Mouse (Mus musculus) limb, embryonic 15.5 days (tissue): ENCODE measurements around the gene Mgat5. TPM values are rescaled to one million over a fixed set of nuclear protein-coding genes. Genes with fewer than 3 reads are reported as not detected.

Experiments
- ATAC-seq: fragments of 200-750 bp; cut with Nextera tagmentation; 2 replicates; pipeline ENCODE4 v1.8.0; 2017; ENCODE audit warnings: low read depth, moderate TSS enrichment; ENCODE audit not compliant: insufficient number of reproducible peaks, low FRiP score, low TSS enrichment
- H3K27ac ChIP-seq: fragments of 300-500 bp; sonication (generic); 2 replicates; pipeline ENCODE4 v1.5.1; 2015; ENCODE audit warnings: moderate library complexity, mild to moderate bottlenecking, inconsistent platforms
- H3K27me3 ChIP-seq: fragments of 300-500 bp; sonication (generic); 2 replicates; pipeline ENCODE4 v1.6.1; 2015; ENCODE audit warnings: inconsistent platforms
- H3K36me3 ChIP-seq: fragments of 300-500 bp; sonication (generic); 2 replicates; pipeline ENCODE4 v1.6.1; 2015; ENCODE audit warnings: inconsistent platforms
- H3K4me1 ChIP-seq: fragments of 300-500 bp; sonication (generic); 2 replicates; pipeline ENCODE4 v1.6.1; 2015; ENCODE audit warnings: inconsistent platforms
- H3K4me2 ChIP-seq: fragments of 300-500 bp; sonication (generic); 2 replicates; pipeline ENCODE4 v1.6.1; 2015; ENCODE audit warnings: mild to moderate bottlenecking, inconsistent platforms
- H3K4me3 ChIP-seq: fragments of 300-500 bp; sonication (generic); 2 replicates; pipeline ENCODE4 v1.5.1; 2015; ENCODE audit warnings: mild to moderate bottlenecking, inconsistent platforms
- H3K9ac ChIP-seq: fragments of 300-500 bp; sonication (generic); 2 replicates; pipeline ENCODE4 v1.6.1; 2015; ENCODE audit warnings: inconsistent platforms
- H3K9me3 ChIP-seq: fragments of 300-500 bp; sonication (generic); 2 replicates; pipeline ENCODE4 v1.6.1; 2016; ENCODE audit warnings: inconsistent platforms
- WGBS: fragments of 180-500 bp; shearing (Covaris S2); methylation state at CpG from one replicate; pipeline ENCODE4 v1.1.7; 2015; 5-methylcytosine and 5-hydroxymethylcytosine counted together
- polyA plus RNA-seq: library from polyadenylated mRNA; unstranded; fragments of >200 nt; fragmentation: Nextera tagmentation; extraction: Ambion mirVana; gene quantifications from 2 replicates; pipeline ENCODE4 v1.2.1, GENCODE M21; 2015

Mgat5 gene
- polyA plus RNA-seq, 1 experiment from 2014 or later: 6.7 TPM

- no peak for ATAC-seq
- Histone ChIP-seq H3K27me3 (no peaks in the 10 kb centered on the region), H3K9ac (no peak overlapping the region), H3K9me3 (no peaks in the 10 kb centered on the region), H3K4me3 (no peak overlapping the region), H3K4me1 (0 out of 2 replicates have a peak, but pooled peaks cover 7% of the 10 kb centered on the region), H3K36me3 (no peaks in the 10 kb centered on the region), H3K4me2 (no peak overlapping the region), H3K27ac (no peak overlapping the region)
- 69% methylated on average over 7 of the region's 7 CpGs for WGBS
Observed at GRCm38 (mm10) chr1:127430290-127430689, 225.5 kb downstream of the Mgat5 start.

- no peaks in the 10 kb centered on the region for H3K36me3 ChIP-seq
- no peak for ATAC-seq
- no peaks in the 10 kb centered on the region for H3K27me3 ChIP-seq
- no peak overlapping the region for H3K4me2 ChIP-seq
- H3K9ac ChIP-seq: no peak overlapping the region
- H3K4me1 ChIP-seq: peaks cover 30% of the 10 kb centered on the region
- no peak overlapping the region for H3K4me3 ChIP-seq
- H3K9me3 ChIP-seq: no peaks in the 10 kb centered on the region
- WGBS: 69% methylated on average over 4 of the region's 4 CpGs
- H3K27ac ChIP-seq: no peak overlapping the region
Observed at GRCm38 (mm10) chr1:127434829-127435228, 230.0 kb downstream of the Mgat5 start.

- no peak overlapping the region for H3K4me2 ChIP-seq
- no peaks in the 10 kb centered on the region for H3K9me3 ChIP-seq
- H3K9ac ChIP-seq: no peak overlapping the region
- no peak overlapping the region; the same call in 1 of the 2 replicates for H3K27ac ChIP-seq
- no peaks in the 10 kb centered on the region for H3K36me3 ChIP-seq
- WGBS: 22% methylated on average over 6 of the region's 6 CpGs
- no peaks in the 10 kb centered on the region for H3K27me3 ChIP-seq
- H3K4me3 ChIP-seq: no peak overlapping the region
- H3K4me1 ChIP-seq: peaks cover 33% of the 10 kb centered on the region
- 0 out of 2 replicates have a peak, but pooled peaks have one; percentile 27 for ATAC-seq
Observed at GRCm38 (mm10) chr1:127437091-127437490, 232.3 kb downstream of the Mgat5 start.

- peaks cover 49% of the 10 kb centered on the region for H3K4me1 ChIP-seq
- 69% methylated on average over 9 of the region's 9 CpGs for WGBS
Observed at GRCm38 (mm10) chr1:127439452-127439891, 234.7 kb downstream of the Mgat5 start.

GRCm38 (mm10) chr1:127441007-127441406 is 236.2 kb downstream of the Mgat5 start:
- no peaks in the 10 kb centered on the region for H3K27me3 ChIP-seq
- H3K4me3 ChIP-seq: no peak overlapping the region
- WGBS: 80% methylated on average over 1 of the region's 1 CpGs
- peaks cover 57% of the 10 kb centered on the region for H3K4me1 ChIP-seq
- H3K9ac ChIP-seq: no peak overlapping the region
- no peaks in the 10 kb centered on the region for H3K9me3 ChIP-seq
- H3K36me3 ChIP-seq: no peaks in the 10 kb centered on the region
- no peak overlapping the region for H3K4me2 ChIP-seq
- no peak for ATAC-seq
- no peak overlapping the region for H3K27ac ChIP-seq

More at GRCm38 (mm10) chr1:127439452-127439891, 234.7 kb downstream of the Mgat5 start:
- no peak overlapping the region for H3K4me3 ChIP-seq
- no peak overlapping the region for H3K27ac ChIP-seq
- H3K9ac ChIP-seq: no peak overlapping the region
- no peaks in the 10 kb centered on the region for H3K36me3 ChIP-seq
- H3K4me2 ChIP-seq: no peak overlapping the region
- H3K9me3 ChIP-seq: no peaks in the 10 kb centered on the region
- H3K27me3 ChIP-seq: no peaks in the 10 kb centered on the region
- ATAC-seq: no peak

- peaks cover 55% of the 10 kb centered on the region for H3K4me1 ChIP-seq
- WGBS: 49% methylated on average over 3 of the region's 3 CpGs
Observed at GRCm38 (mm10) chr1:127441736-127442135, 236.9 kb downstream of the Mgat5 start.

DNA sequence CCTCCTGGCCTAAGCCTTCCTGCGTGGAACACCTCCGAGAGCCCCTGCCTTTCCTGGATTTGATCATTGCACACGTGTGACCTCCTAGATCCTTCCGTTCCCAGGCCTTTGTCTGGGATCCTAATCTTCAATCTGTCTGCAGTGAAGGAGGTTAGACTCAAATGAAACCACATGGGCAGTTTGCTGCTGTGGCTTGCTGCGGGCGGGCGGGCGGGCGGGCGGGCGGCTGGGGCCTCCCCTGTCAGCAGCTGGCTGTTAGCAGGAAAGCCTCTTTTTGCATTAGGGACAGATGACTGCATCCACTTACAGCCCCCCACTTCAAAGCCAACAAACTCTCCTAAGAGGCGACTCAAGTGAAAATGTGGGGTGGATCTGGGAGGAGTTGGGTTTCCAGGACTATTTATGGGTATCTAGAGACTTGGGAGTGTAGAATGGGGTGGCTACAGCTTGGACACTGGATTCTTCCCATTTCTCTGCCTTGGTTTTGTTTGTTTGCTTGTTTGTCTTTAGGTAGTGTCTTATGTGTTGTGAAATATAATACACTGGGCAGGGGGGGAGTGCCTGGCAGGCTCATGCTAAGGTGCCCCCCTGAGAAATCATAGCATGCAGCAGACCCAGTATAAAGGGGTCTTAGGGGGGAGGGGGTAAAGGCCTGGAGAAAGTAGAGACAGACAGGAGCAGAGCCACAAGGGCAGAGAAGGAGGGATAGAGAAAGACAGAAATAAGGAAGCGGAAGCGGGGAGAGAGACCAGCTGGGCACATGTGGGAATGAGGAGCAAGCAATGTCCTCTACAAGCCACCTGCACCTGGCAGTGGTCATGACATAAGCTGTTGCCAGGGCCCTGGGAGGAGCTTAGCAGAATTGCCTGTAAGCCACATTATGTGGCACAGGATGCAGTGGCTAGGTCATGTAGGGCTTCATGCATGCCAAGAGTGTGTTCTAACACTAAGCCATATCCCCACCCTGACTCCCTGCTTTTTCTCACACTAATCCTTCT is 238.4 kb downstream of the Mgat5 start:
- no peak; the same call in 1 of the 2 replicates for ATAC-seq
- Histone ChIP-seq H3K9ac (no peak overlapping the region), H3K27me3 (no peaks in the 10 kb centered on the region), H3K9me3 (no peaks in the 10 kb centered on the region), H3K36me3 (peaks cover 10% of the 10 kb centered on the region), H3K4me1 (peaks cover 42% of the 10 kb centered on the region), H3K4me3 (no peak overlapping the region), H3K27ac (no peak overlapping the region), H3K4me2 (no peak overlapping the region)
- WGBS: 29% methylated on average over 14 of the region's 14 CpGs

More at GRCm38 (mm10) chr1:127441736-127442135, 236.9 kb downstream of the Mgat5 start:
- no peaks in the 10 kb centered on the region for H3K9me3 ChIP-seq
- H3K4me3 ChIP-seq: no peak overlapping the region
- H3K27me3 ChIP-seq: no peaks in the 10 kb centered on the region
- no peak overlapping the region for H3K4me2 ChIP-seq
- no peak overlapping the region for H3K27ac ChIP-seq
- ATAC-seq: no peak
- H3K36me3 ChIP-seq: peaks cover 2% of the 10 kb centered on the region; the same call in 1 of the 2 replicates
- H3K9ac ChIP-seq: no peak overlapping the region

- Histone ChIP-seq H3K4me2 (no peak overlapping the region), H3K9ac (no peak overlapping the region), H3K27ac (no peak overlapping the region), H3K4me3 (no peak overlapping the region), H3K27me3 (no peaks in the 10 kb centered on the region), H3K36me3 (peaks cover 16% of the 10 kb centered on the region), H3K9me3 (no peaks in the 10 kb centered on the region), H3K4me1 (peaks cover 33% of the 10 kb centered on the region)
- 37% methylated on average over 5 of the region's 5 CpGs for WGBS
- ATAC-seq: no peak
Observed at GRCm38 (mm10) chr1:127444836-127445485, 240.1 kb downstream of the Mgat5 start.

- WGBS: 92% methylated on average over 6 of the region's 6 CpGs
- no peak overlapping the region for H3K9ac ChIP-seq
- H3K27me3 ChIP-seq: no peaks in the 10 kb centered on the region
- peaks cover 8% of the 10 kb centered on the region for H3K36me3 ChIP-seq
- H3K4me3 ChIP-seq: no peak overlapping the region
- H3K27ac ChIP-seq: no peak overlapping the region
- no peak for ATAC-seq
- H3K4me1 ChIP-seq: no peaks in the 10 kb centered on the region
- H3K9me3 ChIP-seq: no peaks in the 10 kb centered on the region
- no peak overlapping the region for H3K4me2 ChIP-seq
Observed at GRCm38 (mm10) chr1:127453397-127453796, 248.6 kb downstream of the Mgat5 start.

DNA sequence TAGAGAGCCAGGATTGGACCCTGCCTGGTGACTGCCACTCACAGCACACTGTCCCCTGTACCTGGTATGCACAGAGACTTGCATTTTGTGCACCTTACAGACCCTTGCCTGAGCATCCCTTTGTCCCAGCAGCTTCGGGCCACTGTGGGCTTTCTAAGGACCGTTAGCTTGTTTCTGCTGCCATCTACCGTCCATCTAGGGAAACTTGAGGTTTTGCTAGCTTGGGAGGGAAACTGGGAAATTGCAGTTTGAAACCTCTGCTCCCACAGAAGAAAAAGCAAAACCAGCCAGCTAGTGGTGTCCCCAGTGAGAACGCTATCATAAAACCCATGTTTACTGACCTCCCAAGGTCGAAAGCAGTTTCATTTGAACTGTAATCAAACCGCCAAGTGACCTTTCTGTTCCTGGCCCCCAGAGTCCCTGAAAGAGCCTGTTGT is 254.2 kb downstream of the Mgat5 start:
- Histone ChIP-seq H3K27ac (no peak overlapping the region), H3K4me2 (no peak overlapping the region), H3K27me3 (no peaks in the 10 kb centered on the region), H3K4me1 (no peaks in the 10 kb centered on the region), H3K4me3 (no peak overlapping the region), H3K36me3 (peaks cover 14% of the 10 kb centered on the region), H3K9ac (no peak overlapping the region), H3K9me3 (no peaks in the 10 kb centered on the region)
- ATAC-seq: no peak
- WGBS: 10% methylated on average over 6 of the region's 6 CpGs

- Histone ChIP-seq H3K9ac (no peak overlapping the region), H3K4me2 (no peak overlapping the region), H3K9me3 (no peaks in the 10 kb centered on the region), H3K27ac (no peak overlapping the region), H3K27me3 (no peaks in the 10 kb centered on the region), H3K4me3 (no peak overlapping the region), H3K36me3 (peaks cover 14% of the 10 kb centered on the region), H3K4me1 (no peaks in the 10 kb centered on the region)
- 73% methylated on average over 7 of the region's 7 CpGs for WGBS
- ATAC-seq: no peak
Observed at GRCm38 (mm10) chr1:127459576-127459975, 254.8 kb downstream of the Mgat5 start.

- peaks cover 14% of the 10 kb centered on the region for H3K36me3 ChIP-seq
- no peak overlapping the region for H3K4me3 ChIP-seq
- H3K27me3 ChIP-seq: no peaks in the 10 kb centered on the region
- 71% methylated on average over 9 of the region's 9 CpGs for WGBS
- H3K4me2 ChIP-seq: no peak overlapping the region
- no peak for ATAC-seq
- H3K4me1 ChIP-seq: no peaks in the 10 kb centered on the region
- no peak overlapping the region for H3K27ac ChIP-seq
- H3K9ac ChIP-seq: no peak overlapping the region
- no peaks in the 10 kb centered on the region for H3K9me3 ChIP-seq
Observed at GRCm38 (mm10) chr1:127461017-127461416, 256.2 kb downstream of the Mgat5 start.
